Mouse (Mus musculus): Measurements from ENCODE around the gene Sema3c.

The Sema3c gene

DNA sequence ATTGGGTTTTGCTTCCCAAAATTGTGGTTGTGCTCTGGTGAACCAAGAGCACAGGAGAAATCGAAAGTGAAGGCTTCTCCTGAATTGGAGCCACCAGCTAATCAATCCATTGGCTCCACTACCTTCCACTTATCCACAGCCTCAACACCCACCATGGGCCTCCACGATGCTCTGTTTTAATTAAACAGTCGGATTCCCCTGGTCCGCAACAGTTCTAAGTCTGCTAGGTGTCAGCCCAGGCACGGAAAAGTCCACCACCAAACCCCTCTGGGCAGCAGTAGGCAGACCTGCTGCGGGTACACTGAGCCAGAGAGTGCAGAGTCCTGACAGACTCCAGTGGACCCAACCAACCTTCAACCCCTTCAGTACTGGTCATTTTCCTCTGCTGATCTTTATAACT lies 202.5 kb downstream of the Sema3c start:
- peak; percentile 56 for DNase-seq (ENCODE audit: low read depth, low spot score)
